Mouse (Mus musculus) lung, embryonic 15.5 days (tissue): ENCODE measurements around the gene Tnrc6b. TPM values are rescaled to one million over a fixed set of nuclear protein-coding genes. Genes with fewer than 3 reads are reported as not detected.

ENCODE experiments used
- ATAC-seq: fragments of 200-750 bp; cut with Nextera tagmentation; 2 replicates; pipeline ENCODE4 v1.8.0; 2017; ENCODE audit warnings: moderate number of reproducible peaks, borderline replicate concordance; ENCODE audit not compliant: low FRiP score, low TSS enrichment; ENCODE audit errors: extremely low read depth
- H3K27ac ChIP-seq: fragments of 300-500 bp; sonication (generic); 2 replicates; pipeline ENCODE4 v1.5.1; 2015; ENCODE audit warnings: moderate library complexity, mild to moderate bottlenecking, inconsistent platforms
- H3K27me3 ChIP-seq: fragments of 300-500 bp; sonication (generic); 2 replicates; pipeline ENCODE4 v1.6.1; 2015; ENCODE audit warnings: inconsistent platforms
- H3K36me3 ChIP-seq: fragments of 300-500 bp; sonication (generic); 2 replicates; pipeline ENCODE4 v1.6.1; 2015; ENCODE audit warnings: inconsistent platforms
- H3K4me1 ChIP-seq: fragments of 300-500 bp; sonication (generic); 2 replicates; pipeline ENCODE4 v1.6.1; 2015; ENCODE audit warnings: inconsistent platforms
- H3K4me2 ChIP-seq: fragments of 300-500 bp; sonication (generic); 2 replicates; pipeline ENCODE4 v1.6.1; 2015; ENCODE audit warnings: inconsistent platforms, mild to moderate bottlenecking, moderate library complexity
- H3K4me3 ChIP-seq: fragments of 300-500 bp; sonication (generic); 2 replicates; pipeline ENCODE4 v1.5.1; 2015; ENCODE audit warnings: mild to moderate bottlenecking, inconsistent platforms
- H3K9ac ChIP-seq: fragments of 300-500 bp; sonication (generic); 2 replicates; pipeline ENCODE4 v1.6.1; 2015; ENCODE audit warnings: inconsistent platforms
- H3K9me3 ChIP-seq: fragments of 300-500 bp; sonication (generic); 2 replicates; pipeline ENCODE4 v1.6.1; 2016; ENCODE audit warnings: inconsistent platforms
- WGBS: fragments of 180-500 bp; shearing (Covaris S2); methylation state at CpG from one replicate; pipeline ENCODE4 v1.1.7; 2015; 5-methylcytosine and 5-hydroxymethylcytosine counted together
- polyA plus RNA-seq: library from polyadenylated mRNA; unstranded; fragments of >200 nt; fragmentation: Nextera tagmentation; extraction: Ambion mirVana; gene quantifications from 2 replicates; pipeline ENCODE4 v1.2.1, GENCODE M21; 2015

Tnrc6b gene
- polyA plus RNA-seq, 1 experiment from 2014 or later = 27.2 TPM

- Histone ChIP-seq H3K9me3 (no peaks in the 10 kb centered on the region), H3K9ac (no peak overlapping the region), H3K4me2 (no peak overlapping the region), H3K27ac (no peak overlapping the region), H3K27me3 (no peaks in the 10 kb centered on the region), H3K4me3 (no peak overlapping the region), H3K4me1 (no peaks in the 10 kb centered on the region), H3K36me3 (peaks cover 83% of the 10 kb centered on the region)
- WGBS = 93% methylated on average over 12 of the region's 12 CpGs
- no peak for ATAC-seq
Measured at GRCm38 (mm10) chr15:80955836-80956438, 244.8 kb downstream of the Tnrc6b start.

- no peak overlapping the region for H3K27ac ChIP-seq
- peaks cover 55% of the 10 kb centered on the region for H3K36me3 ChIP-seq
- H3K4me3 ChIP-seq = no peak overlapping the region
- H3K27me3 ChIP-seq = no peaks in the 10 kb centered on the region
- no peak overlapping the region for H3K4me2 ChIP-seq
- H3K9ac ChIP-seq = no peak overlapping the region
- H3K9me3 ChIP-seq = no peaks in the 10 kb centered on the region
- H3K4me1 ChIP-seq = no peaks in the 10 kb centered on the region
- no peak for ATAC-seq
- 80% methylated on average over 1 of the region's 1 CpGs for WGBS
Measured at GRCm38 (mm10) chr15:80969371-80969770, 258.3 kb downstream of the Tnrc6b start.

- Histone ChIP-seq H3K9ac (no peak overlapping the region), H3K27ac (no peak overlapping the region), H3K9me3 (no peaks in the 10 kb centered on the region), H3K4me1 (peaks cover 11% of the 10 kb centered on the region), H3K27me3 (no peaks in the 10 kb centered on the region), H3K36me3 (peaks cover 14% of the 10 kb centered on the region), H3K4me2 (no peak overlapping the region), H3K4me3 (no peak overlapping the region)
- ATAC-seq = no peak
- WGBS = 15% methylated on average over 5 of the region's 5 CpGs
Measured at GRCm38 (mm10) chr15:80974311-80974710, 263.2 kb downstream of the Tnrc6b start.

- Histone ChIP-seq H3K36me3 (0 out of 2 replicates have a peak, but pooled peaks cover under 1% of the 10 kb centered on the region), H3K9ac (no peak overlapping the region), H3K4me1 (peaks cover 12% of the 10 kb centered on the region), H3K4me3 (no peak overlapping the region), H3K9me3 (no peaks in the 10 kb centered on the region), H3K4me2 (no peak overlapping the region), H3K27me3 (no peaks in the 10 kb centered on the region), H3K27ac (no peak overlapping the region)
- WGBS = 66% methylated on average over 3 of the region's 3 CpGs
- ATAC-seq = no peak
Measured at GRCm38 (mm10) chr15:80975666-80976065, 264.6 kb downstream of the Tnrc6b start.

- H3K27ac ChIP-seq = 0 out of 2 replicates have a peak within 1 kb of the TSS, but pooled peaks have one; percentile 38
- peak within 1 kb of the TSS; percentile 85 for H3K4me2 ChIP-seq
- H3K9ac ChIP-seq = peak within 1 kb of the TSS; percentile 70
- no peaks in the 10 kb centered on the region for H3K27me3 ChIP-seq
- peak; percentile 82 for ATAC-seq
- peaks cover 12% of the 10 kb centered on the region for H3K4me1 ChIP-seq
- H3K4me3 ChIP-seq = peak within 1 kb of the TSS; percentile 95
- no peaks in the 10 kb centered on the region for H3K9me3 ChIP-seq
- H3K36me3 ChIP-seq = no peaks in the 10 kb centered on the region
- under 1% methylated on average over 67 of the region's 67 CpGs for WGBS
Measured at GRCm38 (mm10) chr15:80977620-80978334, 266.7 kb downstream of the Tnrc6b start, which contains the start of gene Sgsm3. Gene Sgsm3, plus strand, starts transcription at chr15:80977765.

- Histone ChIP-seq H3K9me3 (no peaks in the 10 kb centered on the region), H3K27ac (peak overlapping the region; percentile 16), H3K27me3 (no peaks in the 10 kb centered on the region), H3K4me1 (peaks cover 12% of the 10 kb centered on the region), H3K36me3 (no peaks in the 10 kb centered on the region), H3K9ac (no peak overlapping the region), H3K4me3 (no peak overlapping the region), H3K4me2 (no peak overlapping the region)
- WGBS = 39% methylated on average over 4 of the region's 4 CpGs
- ATAC-seq = peak; percentile 50
Measured at GRCm38 (mm10) chr15:80979611-80980010, 268.5 kb downstream of the Tnrc6b start.

GRCm38 (mm10) chr15:80981176-80981575 is 270.1 kb downstream of the Tnrc6b start:
- H3K27me3 ChIP-seq = no peaks in the 10 kb centered on the region
- peaks cover 12% of the 10 kb centered on the region for H3K4me1 ChIP-seq
- no peaks in the 10 kb centered on the region for H3K9me3 ChIP-seq
- no peaks in the 10 kb centered on the region for H3K36me3 ChIP-seq
- H3K9ac ChIP-seq = no peak overlapping the region
- no peak overlapping the region for H3K4me2 ChIP-seq
- no peak overlapping the region for H3K4me3 ChIP-seq
- no peak for ATAC-seq
- no peak overlapping the region for H3K27ac ChIP-seq
- 74% methylated on average over 4 of the region's 4 CpGs for WGBS

GRCm38 (mm10) chr15:80983264-80983663 is 272.2 kb downstream of the Tnrc6b start:
- Histone ChIP-seq H3K27me3 (no peaks in the 10 kb centered on the region), H3K9me3 (no peaks in the 10 kb centered on the region), H3K36me3 (no peaks in the 10 kb centered on the region), H3K4me3 (no peak overlapping the region), H3K9ac (no peak overlapping the region), H3K27ac (no peak overlapping the region), H3K4me2 (no peak overlapping the region), H3K4me1 (peaks cover 12% of the 10 kb centered on the region)
- ATAC-seq = no peak
- WGBS = 72% methylated on average over 2 of the region's 2 CpGs

GRCm38 (mm10) chr15:80988331-80988730 is 277.2 kb downstream of the Tnrc6b start:
- Histone ChIP-seq H3K27ac (no peak overlapping the region), H3K9me3 (no peaks in the 10 kb centered on the region)
- 27% methylated on average over 1 of the region's 1 CpGs for WGBS

GRCm38 (mm10) chr15:80989712-80990111 is 278.6 kb downstream of the Tnrc6b start:
- Histone ChIP-seq H3K4me1 (peaks cover 5% of the 10 kb centered on the region; the same call in 1 of the 2 replicates), H3K4me3 (no peak overlapping the region), H3K27me3 (no peaks in the 10 kb centered on the region), H3K9ac (no peak overlapping the region), H3K27ac (peak overlapping the region; percentile 43; the same call in 1 of the 2 replicates), H3K36me3 (no peaks in the 10 kb centered on the region), H3K4me2 (no peak overlapping the region), H3K9me3 (no peaks in the 10 kb centered on the region)
- WGBS = 44% methylated on average over 3 of the region's 3 CpGs
- ATAC-seq = no peak; the same call in 1 of the 2 replicates

More at GRCm38 (mm10) chr15:80988331-80988730, 277.2 kb downstream of the Tnrc6b start:
- no peak overlapping the region for H3K4me2 ChIP-seq
- H3K9ac ChIP-seq = no peak overlapping the region
- peaks cover 5% of the 10 kb centered on the region; the same call in 1 of the 2 replicates for H3K4me1 ChIP-seq
- H3K36me3 ChIP-seq = no peaks in the 10 kb centered on the region
- no peak for ATAC-seq
- H3K4me3 ChIP-seq = no peak overlapping the region
- no peaks in the 10 kb centered on the region for H3K27me3 ChIP-seq
